Mouse (Mus musculus): Measurements from ENCODE around the gene Srprb.

Gene Srprb

DNA sequence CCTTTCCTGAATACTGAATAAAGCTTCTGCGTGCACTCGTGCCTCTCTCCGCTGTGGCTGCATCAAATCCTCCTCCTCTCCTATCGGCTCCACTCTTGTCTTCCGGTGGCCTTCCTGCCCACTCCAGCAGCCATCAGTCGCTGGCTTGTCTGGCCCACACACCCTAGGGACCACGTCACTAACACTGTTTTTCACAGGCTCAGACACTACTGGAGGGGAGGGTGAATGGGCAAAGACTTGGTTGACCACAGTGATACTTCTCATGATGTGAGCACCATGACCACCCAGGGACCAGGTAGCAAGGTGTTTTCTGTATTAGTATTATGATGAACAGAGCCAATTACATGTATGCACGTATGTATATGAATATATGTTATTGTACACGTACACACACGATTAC, 55.7 kb downstream of the Srprb start:
- DNase-seq (ENCODE audit: low spot score): no peak

DNA sequence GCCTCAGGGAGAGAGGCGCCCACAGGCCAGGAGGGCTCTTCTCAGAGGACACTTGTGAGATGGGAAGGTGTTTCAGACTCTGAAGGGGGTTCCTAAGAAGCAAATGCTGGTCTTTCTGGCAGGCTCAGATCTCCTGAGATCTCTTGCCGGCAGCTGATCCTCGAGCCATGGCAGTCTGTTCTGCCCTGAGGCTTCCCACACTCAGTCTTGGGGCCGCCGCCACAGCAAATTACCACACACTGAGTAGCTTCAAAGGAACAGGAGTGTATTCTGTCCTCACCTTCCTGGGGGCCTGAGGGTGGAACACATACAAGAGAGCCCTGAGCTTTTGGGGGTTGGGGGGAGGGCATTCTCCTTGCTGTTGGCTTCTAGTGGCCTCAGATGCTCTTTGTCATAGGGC, 56.6 kb downstream of the Srprb start:
- no peak for DNase-seq (ENCODE audit: low spot score)

DNA sequence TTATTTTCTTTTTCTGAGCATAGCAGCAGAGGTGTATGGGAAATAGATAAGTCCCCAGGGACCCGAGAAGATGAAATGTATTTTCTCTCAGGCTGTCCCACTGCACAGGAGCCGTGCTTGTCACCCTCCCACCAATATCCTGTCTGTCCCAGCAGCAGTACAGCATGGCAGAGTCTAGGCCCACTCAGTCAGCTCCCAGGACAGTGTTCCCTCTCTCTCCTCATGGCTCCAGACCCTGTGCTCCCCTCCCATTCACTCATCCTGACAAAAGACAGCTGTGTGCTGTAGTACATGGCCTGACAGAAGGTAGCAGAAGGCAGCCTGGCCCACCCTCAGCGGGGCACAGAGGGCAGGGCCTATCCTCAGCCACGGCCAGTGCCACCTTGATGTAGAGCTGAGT, 58.1 kb downstream of the Srprb start:
- no peak for DNase-seq (ENCODE audit: low spot score)

DNA sequence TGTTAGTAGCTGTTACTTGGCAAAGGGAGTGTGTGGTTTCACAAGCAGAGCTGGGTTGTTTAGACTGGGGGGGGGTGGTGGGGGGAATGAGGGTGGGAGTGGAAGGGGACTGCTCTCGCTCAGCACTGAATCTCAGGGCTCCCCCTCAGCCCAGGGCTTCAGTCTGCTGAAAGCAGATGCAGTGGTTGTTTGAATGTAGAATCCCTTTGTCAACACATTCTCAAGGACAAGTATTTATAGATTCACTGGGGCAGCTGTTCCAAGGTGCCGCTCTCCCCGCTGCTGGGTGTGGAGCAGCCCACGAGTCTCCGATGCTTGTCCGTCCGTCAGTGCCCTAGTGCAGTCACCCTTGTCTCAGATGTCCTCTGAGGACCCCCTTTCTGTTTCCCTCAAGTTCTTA, 60.7 kb downstream of the Srprb start:
- DNase-seq (ENCODE audit: low spot score): no peak

DNA sequence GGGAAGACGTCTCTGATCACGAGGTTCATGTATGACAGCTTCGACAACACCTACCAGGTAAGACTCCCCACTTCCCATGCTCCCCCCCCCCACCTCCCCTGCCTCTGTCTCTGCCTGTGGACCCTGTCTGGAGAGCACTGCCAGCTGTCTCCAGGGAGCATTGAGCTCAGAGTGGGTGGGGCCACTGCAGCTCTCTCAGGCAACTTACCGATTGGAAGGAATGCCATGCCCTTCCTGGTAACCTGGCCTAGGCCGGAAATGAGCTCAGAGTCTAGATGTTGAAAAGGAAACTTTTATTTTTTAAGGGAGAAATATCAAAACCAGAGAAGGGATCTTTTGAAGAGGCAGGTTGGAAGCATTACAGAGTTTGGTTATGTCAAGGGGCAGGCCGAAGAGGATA, 61.6 kb downstream of the Srprb start:
- DNase-seq (ENCODE audit: low spot score): no peak

- DNase-seq (ENCODE audit: low spot score): no peak
Measured at GRCm38 (mm10) chr9:103139481-103139880, 62.5 kb downstream of the Srprb start.

Data from embryo, embryonic 10 days (tissue).